Mouse (Mus musculus): ENCODE data around the gene Scube1.

Gene Scube1

DNA sequence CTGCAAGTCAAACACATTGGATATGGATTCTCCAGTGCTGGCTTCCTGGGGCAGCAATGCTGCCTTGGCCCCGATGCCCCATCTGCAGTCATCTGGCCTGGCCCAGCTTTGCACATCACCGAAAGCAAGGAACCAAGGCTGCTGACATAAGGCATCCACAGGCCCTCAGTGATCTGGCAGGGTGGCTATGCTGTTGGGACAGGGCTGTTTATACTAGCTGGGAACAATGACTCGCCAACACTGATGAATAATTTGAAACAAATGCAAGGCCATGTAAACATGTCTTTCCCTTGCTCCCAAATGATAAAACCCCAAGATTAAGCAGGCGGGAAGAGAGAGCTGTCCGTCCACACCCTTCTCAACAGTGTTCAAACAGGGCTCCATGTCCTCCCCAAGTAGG lies 45.1 kb downstream of the Scube1 start:
- in situ Hi-C loops (cut with MboI; ENCODE audit: low pct_unique_long_range_greater_than_20kb in 1 of 2, low sequenced_read_pairs in 2 of 2, unreplicated experiment in 1 of 2) = no loop called here

DNA sequence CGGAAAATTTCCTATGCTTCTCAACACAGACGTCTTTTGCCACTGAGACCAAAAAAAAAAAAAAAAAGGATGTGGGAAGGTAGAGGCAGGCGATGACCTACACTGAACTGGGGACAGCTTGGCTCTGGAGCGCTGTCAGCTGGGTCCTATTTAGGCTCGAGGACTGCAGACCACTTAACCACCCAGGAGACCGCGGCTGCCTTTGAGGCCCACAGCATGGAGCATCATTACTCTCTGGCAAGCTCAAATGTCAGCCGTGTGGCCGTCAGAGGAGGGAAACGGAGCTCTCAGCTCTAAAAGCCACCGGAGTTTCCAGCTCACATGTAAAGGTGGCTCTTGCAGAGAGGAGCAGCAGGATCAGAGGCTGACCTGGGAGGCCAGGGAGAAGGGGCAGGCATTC lies 46.2 kb downstream of the Scube1 start:
- in situ Hi-C loops (cut with MboI; ENCODE audit: low pct_unique_long_range_greater_than_20kb in 1 of 2, low sequenced_read_pairs in 2 of 2, unreplicated experiment in 1 of 2) = no loop called here

DNA sequence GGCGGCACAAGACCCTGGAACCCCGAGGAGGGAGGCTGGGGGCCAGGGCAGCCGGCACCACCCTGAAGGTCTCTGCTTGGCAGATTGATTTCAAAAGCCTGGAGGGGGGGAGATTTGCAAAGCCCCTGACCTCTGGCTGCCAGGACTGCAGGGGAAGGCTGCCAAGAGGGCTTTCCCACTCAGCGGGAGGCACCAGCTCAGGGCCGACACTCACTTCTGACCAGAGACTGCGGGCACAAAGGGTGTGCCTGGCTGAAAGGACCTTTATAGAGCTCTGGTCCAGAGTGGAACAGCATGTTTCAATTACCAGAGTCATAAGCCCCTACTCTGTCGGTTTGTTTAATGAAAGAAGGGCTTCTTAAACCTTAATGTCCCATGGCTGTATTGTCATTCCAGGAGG lies 46.7 kb downstream of the Scube1 start:
- in situ Hi-C loops (cut with MboI; ENCODE audit: low pct_unique_long_range_greater_than_20kb in 1 of 2, low sequenced_read_pairs in 2 of 2, unreplicated experiment in 1 of 2) = no loop called here

DNA sequence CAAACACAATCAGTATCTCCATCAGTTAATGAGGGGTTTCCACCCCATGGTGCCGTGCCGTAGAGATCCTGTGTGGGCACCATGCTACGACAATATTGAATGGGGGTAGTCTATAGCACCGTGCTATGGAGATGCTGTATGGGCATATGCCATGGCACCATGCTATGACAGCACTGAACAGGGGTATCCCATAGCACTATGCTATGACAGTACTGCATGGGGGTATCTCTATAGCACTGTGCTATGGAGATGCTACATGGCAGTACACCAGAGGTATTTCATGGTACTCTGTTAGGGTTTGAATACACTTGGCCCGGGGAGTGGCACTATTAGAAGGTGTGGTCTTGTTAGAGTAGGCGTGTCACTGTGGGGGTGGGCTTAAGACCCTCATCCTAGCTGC lies 47.7 kb downstream of the Scube1 start:
- in situ Hi-C loops (cut with MboI; ENCODE audit: low pct_unique_long_range_greater_than_20kb in 1 of 2, low sequenced_read_pairs in 2 of 2, unreplicated experiment in 1 of 2) = no loop called here

DNA sequence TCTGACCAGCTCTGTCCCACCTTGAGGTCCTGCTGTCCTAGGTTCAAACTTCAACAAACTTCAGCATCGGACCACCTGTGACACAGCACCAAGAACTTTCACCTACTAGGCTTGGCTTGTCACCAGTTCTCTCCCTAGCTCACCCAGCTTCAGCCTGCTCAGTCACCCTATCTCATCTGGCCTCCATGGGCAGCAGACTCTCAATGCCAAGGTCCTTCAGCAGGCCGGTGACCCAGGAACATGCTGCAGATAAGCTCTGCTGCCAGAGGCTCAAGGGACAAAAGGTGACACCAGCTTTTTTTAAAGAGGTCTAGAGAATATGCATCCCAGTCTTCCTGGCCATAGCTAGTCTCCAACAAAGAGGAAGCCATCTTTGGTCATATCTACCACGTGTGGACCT lies 48.5 kb downstream of the Scube1 start:
- in situ Hi-C loops (cut with MboI; ENCODE audit: low pct_unique_long_range_greater_than_20kb in 1 of 2, low sequenced_read_pairs in 2 of 2, unreplicated experiment in 1 of 2) = no loop called here

DNA sequence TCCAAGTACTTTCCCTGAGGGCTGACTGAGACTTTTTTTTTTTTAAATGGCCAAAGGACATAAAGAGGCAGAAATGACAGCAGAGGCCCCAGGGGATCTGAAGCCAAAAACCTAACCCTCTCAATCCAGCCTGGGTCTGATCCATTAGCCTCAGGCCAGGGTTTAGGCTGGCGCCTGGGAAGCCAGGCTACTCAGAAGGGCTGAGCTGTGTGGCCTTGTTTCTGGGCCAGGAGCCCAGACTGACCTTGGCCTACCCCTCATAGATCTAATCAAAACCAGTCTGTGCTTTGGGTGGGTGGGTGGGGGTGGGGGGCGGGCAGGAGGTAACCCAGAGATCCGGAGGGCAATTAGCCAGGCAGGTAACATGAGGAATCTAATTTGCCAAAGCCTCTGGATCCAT lies 51.2 kb downstream of the Scube1 start:
- in situ Hi-C loops (cut with MboI; ENCODE audit: low pct_unique_long_range_greater_than_20kb in 1 of 2, low sequenced_read_pairs in 2 of 2, unreplicated experiment in 1 of 2) = no loop called here

DNA sequence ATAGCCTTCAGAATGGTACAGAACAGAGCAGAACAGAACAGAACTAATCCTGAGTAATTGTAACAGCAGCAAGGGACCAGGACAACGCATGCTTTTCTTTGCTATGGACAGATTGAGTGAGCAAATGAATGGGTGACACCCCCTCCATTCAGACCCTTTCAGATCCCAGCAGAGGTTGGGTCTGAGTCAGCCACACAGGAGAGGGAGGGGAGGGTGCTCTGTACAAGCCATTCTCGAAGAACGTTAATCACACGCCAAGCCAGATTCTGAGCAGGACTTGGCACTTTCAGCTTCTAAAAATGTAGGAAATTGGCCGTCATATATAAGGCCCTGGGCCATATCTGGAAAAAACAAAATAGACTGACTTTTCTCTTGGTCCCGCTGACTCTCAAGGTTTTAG lies 57.3 kb downstream of the Scube1 start:
- in situ Hi-C loops (cut with MboI; ENCODE audit: low pct_unique_long_range_greater_than_20kb in 1 of 2, low sequenced_read_pairs in 2 of 2, unreplicated experiment in 1 of 2) = no loop called here

DNA sequence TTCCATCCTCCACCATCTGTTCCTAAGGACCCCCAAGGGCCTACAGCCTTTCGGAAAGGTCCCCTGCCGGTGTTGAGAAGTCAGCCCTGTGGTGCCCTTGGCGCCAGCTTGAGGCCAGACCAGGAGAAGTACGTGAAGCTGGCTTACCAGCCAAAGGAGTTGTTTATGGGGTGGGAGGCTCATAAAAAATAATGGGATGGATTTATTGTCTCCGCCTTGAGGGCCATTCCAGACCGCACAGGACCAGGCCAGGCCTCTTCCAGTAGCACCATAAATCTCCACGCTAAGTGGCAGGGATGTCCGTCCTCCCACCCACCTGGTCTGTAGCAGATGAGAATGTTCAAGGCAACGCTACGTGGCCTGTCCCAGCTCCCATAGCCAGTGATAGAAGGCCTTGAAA lies 58.4 kb downstream of the Scube1 start:
- in situ Hi-C loops (cut with MboI; ENCODE audit: low pct_unique_long_range_greater_than_20kb in 1 of 2, low sequenced_read_pairs in 2 of 2, unreplicated experiment in 1 of 2) = no loop called here

DNA sequence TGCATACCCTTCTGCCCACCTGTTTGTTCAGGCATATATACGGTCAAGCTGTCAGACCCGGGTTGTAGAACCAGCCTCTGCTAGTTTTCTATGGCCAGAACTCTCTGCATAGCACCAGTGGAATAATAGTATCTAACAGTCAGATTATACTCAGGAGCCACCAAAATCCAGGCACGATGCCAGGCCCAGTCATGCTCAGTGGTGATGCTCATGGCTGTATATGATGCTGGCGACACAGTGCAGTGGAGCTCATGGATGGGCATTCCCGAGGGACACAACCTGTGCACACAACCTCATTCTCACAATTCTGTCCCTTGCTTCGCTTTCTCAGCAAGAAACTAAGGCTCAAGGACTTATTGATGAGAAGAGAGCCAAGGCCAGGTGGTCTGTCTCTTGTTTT lies 58.8 kb downstream of the Scube1 start:
- in situ Hi-C loops (cut with MboI; ENCODE audit: low pct_unique_long_range_greater_than_20kb in 1 of 2, low sequenced_read_pairs in 2 of 2, unreplicated experiment in 1 of 2) = no loop called here

DNA sequence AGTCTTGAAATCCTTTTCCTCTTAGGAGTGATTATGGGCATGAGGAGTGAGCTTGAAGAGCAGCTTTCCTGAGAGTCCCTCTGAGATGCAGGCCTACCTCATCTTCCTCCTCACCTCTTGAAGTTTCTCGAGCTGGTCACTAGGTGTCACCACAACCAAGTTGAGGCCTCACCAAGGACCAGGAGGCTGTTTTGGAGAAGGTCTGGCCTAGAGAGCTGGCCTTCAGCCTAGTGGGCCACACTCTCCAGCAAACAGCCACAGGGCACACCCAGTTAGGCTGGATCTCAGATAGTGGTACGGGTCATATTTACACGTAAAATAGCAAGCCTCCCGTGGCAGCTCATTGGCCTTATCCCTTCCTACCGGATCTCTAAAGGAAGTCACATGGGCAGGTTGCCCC lies 60.1 kb downstream of the Scube1 start:
- in situ Hi-C loops (cut with MboI; ENCODE audit: low pct_unique_long_range_greater_than_20kb in 1 of 2, low sequenced_read_pairs in 2 of 2, unreplicated experiment in 1 of 2) = no loop called here

DNA sequence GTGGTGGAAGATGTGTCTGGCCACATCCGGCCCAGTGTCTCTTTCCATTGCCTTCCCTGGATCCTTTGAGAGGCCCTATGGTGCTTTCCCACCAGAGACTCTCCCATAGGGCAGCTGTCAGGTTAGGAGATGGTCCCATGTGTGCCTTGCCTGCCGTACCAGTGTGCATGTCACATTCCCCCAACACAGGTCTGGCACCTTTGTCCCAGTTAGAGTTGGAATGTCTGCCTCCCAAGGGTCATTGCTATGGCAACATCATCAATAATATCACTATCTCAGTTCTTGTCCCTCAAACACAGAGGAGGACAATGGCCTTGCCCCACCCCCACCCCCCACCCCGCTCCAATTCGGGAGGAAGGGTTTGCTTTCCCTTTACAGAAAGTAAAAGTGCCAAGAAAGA lies 61.8 kb downstream of the Scube1 start:
- in situ Hi-C loops (cut with MboI; ENCODE audit: low pct_unique_long_range_greater_than_20kb in 1 of 2, low sequenced_read_pairs in 2 of 2, unreplicated experiment in 1 of 2) = no loop called here

DNA sequence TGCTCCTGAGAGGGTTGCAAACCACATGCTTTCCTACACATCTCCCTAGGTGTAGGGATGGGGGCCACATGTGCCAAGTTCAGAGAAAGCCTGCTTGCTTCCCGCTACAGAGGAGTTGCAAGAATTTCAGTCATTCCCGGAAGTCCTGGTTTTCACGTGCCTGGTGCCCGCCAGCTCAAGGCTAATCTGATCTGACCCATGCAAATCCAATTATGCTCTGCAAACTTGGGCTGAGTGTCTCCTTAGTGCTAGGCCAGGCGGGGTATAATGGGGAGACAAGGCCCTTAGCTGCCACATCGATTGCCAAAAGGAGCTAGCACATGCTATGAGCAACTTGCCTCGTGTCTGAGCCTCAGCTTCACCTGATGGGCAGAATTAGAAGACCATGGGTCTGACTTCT lies 62.7 kb downstream of the Scube1 start:
- in situ Hi-C loops (cut with MboI; ENCODE audit: low pct_unique_long_range_greater_than_20kb in 1 of 2, low sequenced_read_pairs in 2 of 2, unreplicated experiment in 1 of 2) = no loop called here

DNA sequence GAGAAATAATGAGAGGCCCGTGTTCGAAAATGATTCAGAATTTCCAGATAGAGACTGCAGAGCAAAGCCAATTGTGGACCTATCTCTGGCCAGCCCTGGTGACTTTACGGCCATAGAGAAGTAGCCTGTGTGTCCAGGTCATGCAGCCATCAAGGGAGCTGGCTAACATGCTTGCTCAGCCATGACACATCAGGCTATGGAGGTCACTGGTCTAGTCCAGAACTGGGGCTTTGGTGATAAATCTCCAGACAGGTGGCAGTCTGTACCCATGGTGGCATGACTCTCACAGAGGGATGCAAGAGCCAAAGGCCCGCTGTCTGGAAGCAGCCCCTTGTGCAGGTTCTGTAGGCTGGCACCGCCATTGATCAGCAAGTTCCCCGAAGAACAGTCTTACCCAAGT lies 82.3 kb downstream of the Scube1 start:
- in situ Hi-C loops (cut with MboI; ENCODE audit: low pct_unique_long_range_greater_than_20kb in 1 of 2, low sequenced_read_pairs in 2 of 2, unreplicated experiment in 1 of 2) = no loop called here

DNA sequence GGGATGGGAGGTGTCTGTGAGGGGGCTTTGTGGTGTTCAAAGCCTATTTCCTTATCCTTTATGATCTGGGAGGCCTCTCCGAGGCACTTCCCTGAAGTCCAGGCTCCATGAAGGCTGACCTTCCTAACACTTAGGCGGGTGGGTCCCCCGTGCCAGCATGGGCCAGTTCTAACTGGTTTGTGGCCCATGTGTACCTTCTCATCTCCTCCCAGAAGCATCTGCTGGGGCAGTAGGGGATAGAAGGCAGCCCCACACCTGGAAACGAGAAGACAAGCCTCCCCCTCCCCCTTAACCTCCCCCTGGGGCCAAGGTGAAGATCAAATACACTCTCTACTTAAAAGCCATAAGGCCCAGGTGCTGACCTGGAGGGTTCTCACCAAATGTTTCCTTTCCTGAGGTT lies 84.6 kb downstream of the Scube1 start:
- in situ Hi-C loops (cut with MboI; ENCODE audit: low pct_unique_long_range_greater_than_20kb in 1 of 2, low sequenced_read_pairs in 2 of 2, unreplicated experiment in 1 of 2) = no loop called here

DNA sequence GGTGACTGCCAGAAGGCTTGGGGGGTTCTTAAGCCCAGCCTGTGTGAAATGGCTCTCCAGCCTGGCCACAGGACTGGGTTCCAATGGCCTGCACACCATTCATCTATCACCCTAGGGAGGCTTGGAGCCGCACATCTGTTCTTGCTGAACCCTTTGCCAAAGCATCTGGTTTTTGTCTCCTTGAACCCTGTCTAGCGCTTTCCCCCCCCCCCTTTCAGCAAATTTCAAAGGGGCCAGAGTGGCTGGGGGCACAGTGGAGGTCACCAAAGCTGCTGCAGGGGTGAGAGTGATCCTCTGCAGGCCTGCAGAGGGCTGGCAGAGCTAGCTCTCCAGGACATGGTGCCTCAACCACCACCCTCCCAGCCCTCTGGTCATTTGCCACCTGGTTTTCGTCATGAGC lies 85.7 kb downstream of the Scube1 start:
- in situ Hi-C loops (cut with MboI; ENCODE audit: low pct_unique_long_range_greater_than_20kb in 1 of 2, low sequenced_read_pairs in 2 of 2, unreplicated experiment in 1 of 2) = loop anchor here in 1 of 2 experiments (10.0 kb wide), 2 partner anchors 86 to 116 kb away; partner anchors contain the start of gene Scube1

DNA sequence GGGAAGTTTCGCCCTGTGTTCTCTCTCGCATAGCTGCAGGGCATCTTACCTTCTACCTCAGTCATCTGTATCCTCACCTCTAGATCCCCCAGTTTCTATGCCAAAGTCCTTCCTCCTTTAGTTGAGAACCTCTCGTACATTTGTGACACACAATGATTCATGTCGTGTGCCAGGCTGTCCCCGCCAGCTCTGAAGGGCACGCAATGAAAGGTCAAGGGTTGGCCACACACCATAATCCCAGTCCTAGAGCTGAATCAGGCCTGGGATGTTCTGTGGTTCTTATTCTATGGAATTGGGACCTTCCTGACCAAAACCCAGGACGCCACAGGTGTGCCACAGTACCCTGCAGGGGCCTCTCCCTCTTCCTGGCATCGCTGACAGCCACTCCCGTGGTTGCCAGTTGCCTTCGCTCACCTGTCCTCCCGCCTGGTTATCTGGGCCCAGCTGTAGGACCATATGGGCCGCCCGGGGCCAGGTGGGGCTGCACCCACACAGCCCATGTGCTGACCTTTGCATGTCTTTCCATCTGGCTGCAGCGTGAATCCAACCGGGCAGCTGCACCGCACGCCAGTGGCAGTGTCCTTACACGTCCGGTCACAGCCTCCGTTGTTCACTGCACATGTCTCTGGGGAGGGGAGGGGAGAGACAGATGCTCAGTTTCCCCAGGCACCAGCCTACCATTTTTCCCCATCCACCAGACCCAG lies 86.5 kb downstream of the Scube1 start:
- in situ Hi-C loops (cut with MboI; ENCODE audit: low pct_unique_long_range_greater_than_20kb in 1 of 2, low sequenced_read_pairs in 2 of 2, unreplicated experiment in 1 of 2) = loop anchor here in 1 of 2 experiments (10.0 kb wide), 2 partner anchors 86 to 116 kb away; partner anchors contain the start of gene Scube1

DNA sequence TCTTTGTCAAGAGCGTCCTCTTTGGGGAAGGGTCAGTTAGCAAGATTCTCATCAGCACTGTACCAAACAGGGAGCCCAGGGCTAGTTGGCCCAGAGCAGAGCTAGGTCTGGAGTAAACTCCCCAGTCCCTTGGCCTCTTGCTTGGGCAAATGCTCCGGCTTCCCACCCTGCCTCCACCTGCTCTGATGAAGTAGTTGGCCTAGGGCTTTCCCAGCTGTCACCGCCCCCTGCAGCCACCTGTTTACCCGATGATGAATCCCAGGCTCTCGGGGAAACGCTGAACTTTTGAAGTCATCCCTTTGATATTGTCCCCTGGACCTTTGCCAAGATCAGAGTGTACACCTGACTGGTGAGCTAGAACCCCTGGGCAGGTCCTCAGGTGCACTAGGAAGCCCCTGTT lies 88.1 kb downstream of the Scube1 start:
- in situ Hi-C loops (cut with MboI; ENCODE audit: low pct_unique_long_range_greater_than_20kb in 1 of 2, low sequenced_read_pairs in 2 of 2, unreplicated experiment in 1 of 2) = loop anchor here in 1 of 2 experiments (10.0 kb wide), 2 partner anchors 88 to 118 kb away; partner anchors contain the start of gene Scube1

DNA sequence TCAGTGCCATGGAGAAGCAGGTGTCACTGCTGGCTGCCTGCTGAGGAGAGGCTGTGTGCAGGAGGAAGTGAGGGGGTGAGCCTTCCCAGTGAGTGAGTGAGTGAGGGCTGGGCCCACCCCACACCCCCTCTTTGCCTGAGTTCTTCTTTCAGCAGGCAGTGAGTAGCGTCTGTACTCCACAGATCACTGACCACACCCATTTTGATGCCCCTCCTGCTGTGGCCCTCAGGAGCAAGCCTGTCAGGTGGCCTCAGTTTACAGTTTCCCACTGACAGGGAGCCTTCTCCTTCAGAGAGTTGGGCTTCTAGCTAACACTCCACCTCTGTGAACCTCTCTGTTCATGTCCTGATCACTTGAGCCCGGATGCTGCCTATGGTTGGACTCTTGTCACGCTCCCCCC lies 89.6 kb downstream of the Scube1 start:
- in situ Hi-C loops (cut with MboI; ENCODE audit: low pct_unique_long_range_greater_than_20kb in 1 of 2, low sequenced_read_pairs in 2 of 2, unreplicated experiment in 1 of 2) = loop anchor here in 1 of 2 experiments (10.0 kb wide), 2 partner anchors 90 to 120 kb away; partner anchors contain the start of gene Scube1

DNA sequence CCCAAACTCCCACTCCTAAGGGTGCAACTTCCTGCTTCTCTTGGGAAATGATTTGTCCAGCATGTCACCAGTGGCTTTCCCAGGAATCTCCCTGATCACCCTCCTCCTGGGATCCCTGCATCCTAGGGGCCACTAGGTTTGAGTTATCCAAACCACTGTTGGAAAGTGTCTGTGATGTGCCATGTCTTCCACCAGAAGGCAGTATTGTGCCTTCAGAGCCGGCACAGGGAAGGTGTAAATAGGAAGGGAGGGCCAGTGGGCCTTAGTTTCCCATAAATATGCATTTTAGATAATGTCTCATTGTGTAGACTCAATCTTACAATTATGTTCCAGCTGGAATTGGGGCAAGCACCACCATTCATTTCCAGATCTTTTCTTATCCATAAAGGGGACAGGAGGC lies 90.7 kb downstream of the Scube1 start:
- in situ Hi-C loops (cut with MboI; ENCODE audit: low pct_unique_long_range_greater_than_20kb in 1 of 2, low sequenced_read_pairs in 2 of 2, unreplicated experiment in 1 of 2) = loop anchor here in 1 of 2 experiments (10.0 kb wide), 2 partner anchors 91 to 121 kb away; partner anchors contain the start of gene Scube1

DNA sequence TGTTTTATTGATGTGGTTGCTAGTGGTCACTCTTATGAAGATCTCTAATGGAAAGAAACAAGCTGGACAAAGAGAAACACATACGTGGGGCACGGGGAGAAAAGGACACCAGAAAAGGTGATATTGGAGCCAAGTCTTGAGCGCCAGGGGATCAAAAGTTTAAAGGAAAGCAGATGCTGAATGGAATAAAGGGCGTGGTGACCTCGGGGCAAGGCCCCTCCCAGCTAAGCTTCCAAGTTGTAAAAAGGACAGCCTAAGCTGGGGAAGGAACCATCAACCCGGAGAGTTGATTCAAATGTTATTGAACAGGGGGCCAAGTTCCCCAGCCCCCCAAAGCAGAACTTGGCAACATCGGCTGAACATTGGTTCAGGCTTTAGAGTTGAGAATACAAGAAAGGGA lies 93.8 kb downstream of the Scube1 start:
- in situ Hi-C loops (cut with MboI; ENCODE audit: low pct_unique_long_range_greater_than_20kb in 1 of 2, low sequenced_read_pairs in 2 of 2, unreplicated experiment in 1 of 2) = loop anchor here in 1 of 2 experiments (10.0 kb wide), 2 partner anchors 94 to 124 kb away; partner anchors contain the start of gene Scube1

Data from mouse embryonic stem cell (cell line).